Mouse (Mus musculus) myocyte (in vitro differentiated cells): ENCODE results near the gene Katnal1.

Experiments used
- CEBPB ChIP-seq: IDR thresholded peaks from 2 replicates; pipeline ENCODE4 v1.6.1; 2011; ENCODE audit warnings: mild to moderate bottlenecking, moderate library complexity; ENCODE audit not compliant: poor library complexity, insufficient read depth, severe bottlenecking
- E2F4 ChIP-seq: IDR thresholded peaks from one replicate; pipeline ENCODE4 v1.6.1; 2011; ENCODE audit warnings: mild to moderate bottlenecking, control low read depth, moderate library complexity; ENCODE audit not compliant: insufficient read depth
- MYOD1 ChIP-seq, 3 experiments: IDR thresholded peaks; one replicate each; pipeline ENCODE4 v1.6.1; 2011; ENCODE audit warnings: control low read depth in 2 of 3, low read depth in 2 of 3, mild to moderate bottlenecking in 2 of 3, moderate library complexity in 1 of 3; ENCODE audit not compliant: insufficient read length in 2 of 3, control insufficient read depth in 1 of 3
- MYOG ChIP-seq, 3 experiments: IDR thresholded peaks; one replicate each; pipeline ENCODE4 v1.6.1; 2011; ENCODE audit warnings: control low read depth in 2 of 3, low read depth in 2 of 3, mild to moderate bottlenecking in 2 of 3; ENCODE audit not compliant: insufficient read length in 2 of 3, control insufficient read depth in 1 of 3, insufficient read depth in 1 of 3
- POLR2A ChIP-seq: IDR thresholded peaks from one replicate; pipeline ENCODE4 v1.6.1; 2011; ENCODE audit warnings: low read depth, mild to moderate bottlenecking, control low read depth, moderate library complexity; ENCODE audit not compliant: insufficient read length
- POLR2AphosphoS2 ChIP-seq: IDR thresholded peaks from one replicate; pipeline ENCODE4 v1.6.1; 2011; ENCODE audit warnings: low read depth, control low read depth; ENCODE audit not compliant: insufficient read length
- REST ChIP-seq: IDR thresholded peaks from one replicate; pipeline ENCODE4 v1.6.1; 2011; ENCODE audit warnings: mild to moderate bottlenecking, control low read depth, moderate library complexity; ENCODE audit not compliant: insufficient read depth, insufficient read length
- TCF12 ChIP-seq: IDR thresholded peaks from one replicate; pipeline ENCODE4 v1.6.1; 2011; ENCODE audit warnings: mild to moderate bottlenecking, control low read depth; ENCODE audit not compliant: poor library complexity, insufficient read depth, severe bottlenecking
- USF1 ChIP-seq: IDR thresholded peaks from one replicate; pipeline ENCODE4 v1.6.1; 2011; ENCODE audit warnings: low read depth, mild to moderate bottlenecking, control low read depth, moderate library complexity

GRCm38 (mm10) chr5:148863409-148863808 lies 65.7 kb downstream of the Katnal1 start:
- TF ChIP-seq TCF12 (no peak), E2F4 (no peak), POLR2AphosphoS2 (no peak), MYOD1 (IDR thresholded peaks at IDR 0.05; ENCODE audit: control insufficient read depth in 1 of 3, insufficient read length in 2 of 3, low read depth in 2 of 3) (no peak), POLR2A (no peak), USF1 (no peak), MYOG (IDR thresholded peaks at IDR 0.05; ENCODE audit: control insufficient read depth in 1 of 3, insufficient read depth in 1 of 3, insufficient read length in 2 of 3, low read depth in 2 of 3) (no peak), CEBPB (no peak), REST (no peak)
